Mouse (Mus musculus) B cell, adult 62 days (primary cell): Measurements from ENCODE around the gene Myl7. TPM values are rescaled to one million over a fixed set of nuclear protein-coding genes. Genes with fewer than 3 reads are reported as not detected.

Source experiments
- total RNA-seq: library from RNA; stranded (reverse); gene quantifications from 4 replicates; pipeline ENCODE4 v1.2.4, GENCODE M21; 2023

Gene Myl7
- total RNA-seq: not detected in 4 replicates

DNA sequence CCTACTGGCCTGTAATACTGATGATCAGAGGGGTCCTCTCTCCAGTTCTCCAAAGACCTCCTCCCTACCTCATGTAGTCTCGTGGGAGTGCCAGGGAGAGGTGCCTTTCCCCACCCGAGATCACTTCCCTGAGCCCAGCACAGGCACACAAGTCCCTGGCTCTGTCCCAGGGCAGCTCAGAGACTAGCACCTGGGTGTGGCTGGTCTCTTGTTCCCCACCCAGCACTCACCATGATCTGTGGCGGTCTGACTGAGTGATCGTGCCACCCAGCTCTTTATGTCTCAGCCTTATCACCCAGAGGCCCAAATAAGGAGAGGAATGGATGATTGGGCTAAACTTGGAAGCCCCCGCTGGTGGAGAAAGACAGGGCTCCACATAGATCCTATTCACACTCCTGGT lies at the start of gene Myl7:
TSS of gene Myl7 (minus strand) at position 252 of the 400 bp plus-strand sequence.

DNA sequence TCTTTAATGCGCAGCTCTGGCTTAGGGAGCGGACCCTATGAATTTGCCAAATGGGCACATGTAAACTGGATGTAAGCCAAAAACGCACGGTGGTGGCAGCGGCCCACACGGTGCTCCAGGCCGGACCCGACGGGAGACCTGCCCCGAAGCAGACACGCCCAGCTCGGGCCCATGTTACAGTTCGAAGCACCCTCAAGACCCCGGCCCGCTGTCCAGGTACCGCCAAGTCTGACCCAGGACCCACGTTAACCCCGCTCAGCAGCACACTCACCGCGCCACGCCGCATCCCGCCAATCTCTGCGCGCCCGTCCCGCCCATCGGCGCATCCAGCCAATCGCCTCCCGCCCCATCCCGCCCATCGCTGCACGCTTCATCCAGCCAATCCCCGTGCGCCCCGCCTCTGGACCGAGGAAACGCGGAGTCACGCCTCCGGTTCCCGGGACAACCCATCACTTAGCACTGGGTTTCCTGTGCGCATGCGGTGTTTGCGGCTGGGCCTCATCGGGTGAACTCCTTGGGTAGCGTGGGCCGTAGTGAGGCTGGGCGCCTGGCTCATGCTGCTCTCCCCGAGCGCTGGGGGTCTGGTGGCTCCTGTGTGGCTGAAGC lies 20.6 kb downstream of the Myl7 start, which contains the start of gene Pold2:
TSS of gene Pold2 (minus strand) at position 372 of the 606 bp plus-strand sequence.

DNA sequence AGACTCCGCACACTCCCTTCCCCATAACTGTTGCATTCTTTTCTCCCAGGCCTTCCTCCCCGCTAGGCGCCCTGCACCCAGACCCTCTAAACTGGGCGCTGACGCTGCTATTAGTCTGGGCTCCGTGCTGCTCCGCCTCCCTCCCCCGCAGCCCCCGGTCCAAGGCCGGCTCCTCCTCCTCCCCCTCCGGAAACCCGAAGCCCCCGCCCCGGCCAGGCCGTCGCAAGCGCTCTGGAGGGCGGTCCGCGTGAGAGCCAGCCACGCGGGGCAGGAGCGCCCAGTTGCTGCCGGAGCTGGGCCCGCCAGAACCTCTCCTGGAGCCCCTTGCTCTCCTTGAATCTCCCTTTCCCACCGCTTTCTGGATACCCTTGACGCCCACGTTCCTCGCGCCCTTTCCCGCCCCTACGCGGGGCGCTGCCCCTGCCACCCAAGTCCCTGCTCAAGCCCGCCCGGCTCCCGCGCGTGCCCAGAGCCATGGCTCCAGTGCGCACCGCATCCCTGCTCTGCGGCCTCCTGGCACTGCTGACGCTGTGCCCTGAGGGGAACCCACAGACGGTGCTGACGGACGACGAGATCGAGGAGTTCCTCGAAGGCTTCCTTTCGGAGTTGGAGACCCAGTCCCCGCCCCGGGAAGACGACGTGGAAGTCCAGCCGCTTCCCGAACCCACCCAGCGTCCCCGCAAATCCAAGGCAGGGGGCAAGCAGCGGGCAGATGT lies 36.7 kb downstream of the Myl7 start, which contains the start of gene Aebp1:
TSS of gene Aebp1 (plus strand) at position 270 of the 716 bp plus-strand sequence.

Other genes starting within 250 kb of the Myl7 start
- gene Mrps24, start 183.1 kb downstream of the Myl7 start, total RNA-seq: 45.0 to 65.7 TPM (median 52.0 TPM) in 4 replicates
- 25.8 to 33.3 TPM (median 28.4 TPM) in 4 replicates for gene Urgcp, start 136.4 kb downstream of the Myl7 start, total RNA-seq
- gene Dbnl, start 110.3 kb downstream of the Myl7 start, total RNA-seq: 161 to 175 TPM (median 164 TPM) in 4 replicates
- not detected in 4 replicates for gene Pgam2, start 95.0 kb downstream of the Myl7 start, total RNA-seq
- gene Polm, start 60.8 kb downstream of the Myl7 start, total RNA-seq: 89.7 to 96.0 TPM (median 94.0 TPM) in 4 replicates
- gene Aebp1, start 36.8 kb downstream of the Myl7 start, total RNA-seq: 0.28 to 0.58 TPM (median 0.46 TPM) in 3 of 4 replicates, not detected in the other
- gene Pold2, start 20.5 kb downstream of the Myl7 start, total RNA-seq: 42.0 to 60.3 TPM (median 42.9 TPM) in 4 replicates
- not detected in 4 replicates for gene Gck, start 51.3 kb upstream of the Myl7 start, total RNA-seq
- gene Ykt6, start 56.9 kb upstream of the Myl7 start, total RNA-seq: 67.3 to 78.6 TPM (median 71.8 TPM) in 4 replicates
- 0.35 to 0.89 TPM (median 0.68 TPM) in 4 replicates for gene Camk2b, start 167.6 kb upstream of the Myl7 start, total RNA-seq